Mouse (Mus musculus): ENCODE measurements around the gene Npas2. TPM values are rescaled to one million over a fixed set of nuclear protein-coding genes. Genes with fewer than 3 reads are reported as not detected.

The Npas2 gene
- 1 to 10 TPM; 6.2 to 7.6 TPM for total RNA-seq (2021)
- long read RNA-seq, experiment 1, partial matches to known transcripts: 5 of 8 reads
- long read RNA-seq, experiment 1, other reads (novel, unspliced or antisense): 3 of 8 reads
- long read RNA-seq, experiment 2, partial matches to known transcripts: 1 of 2 reads
- long read RNA-seq, experiment 2, other reads (novel, unspliced or antisense): 1 of 2 reads

DNA sequence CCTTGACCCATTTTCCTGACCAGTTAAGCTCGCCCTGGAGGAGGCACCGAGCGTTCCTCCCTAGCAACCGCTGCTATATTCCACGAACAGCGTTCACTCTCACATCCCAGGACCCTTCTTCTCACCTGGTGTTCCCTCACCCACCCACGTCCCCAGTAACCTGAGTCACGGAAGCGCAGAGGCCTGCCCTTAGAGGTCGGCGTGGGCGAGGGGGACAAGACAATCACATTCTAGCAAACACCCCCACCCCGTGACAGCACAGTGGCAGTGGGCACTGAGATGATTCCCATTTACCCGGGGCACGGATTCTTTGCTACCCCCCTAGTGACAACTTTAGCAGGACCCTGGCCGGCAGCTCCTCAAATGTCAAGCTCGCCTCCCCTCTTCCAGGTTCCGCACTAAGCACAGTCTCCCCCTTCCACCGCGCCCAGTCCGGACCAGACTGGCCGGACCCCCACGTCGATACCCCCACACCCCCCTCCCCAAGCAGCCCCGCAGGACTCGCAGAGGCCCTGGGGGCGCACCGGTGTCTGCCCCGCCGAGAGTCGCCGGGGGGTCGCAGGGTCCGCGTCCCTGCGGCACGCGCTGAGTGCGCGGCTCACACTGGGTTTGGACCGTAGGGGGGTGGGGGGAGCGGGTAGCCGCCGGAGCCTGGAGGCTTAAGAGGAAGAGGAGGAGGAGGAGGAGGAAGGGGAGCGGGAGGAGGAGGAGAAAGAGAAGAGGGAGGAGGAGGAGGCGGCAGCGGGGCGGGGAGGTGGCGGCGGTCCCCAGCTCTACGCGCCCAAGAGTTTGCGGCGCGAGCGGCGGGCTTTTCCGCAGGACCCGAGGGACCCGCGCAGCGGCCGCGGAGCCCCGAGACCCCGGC is at the start of gene Npas2:
TSS of gene Npas2 (plus strand) at position 735 of the 865 bp plus-strand sequence.
- DNase-seq: peak; percentile 56

DNA sequence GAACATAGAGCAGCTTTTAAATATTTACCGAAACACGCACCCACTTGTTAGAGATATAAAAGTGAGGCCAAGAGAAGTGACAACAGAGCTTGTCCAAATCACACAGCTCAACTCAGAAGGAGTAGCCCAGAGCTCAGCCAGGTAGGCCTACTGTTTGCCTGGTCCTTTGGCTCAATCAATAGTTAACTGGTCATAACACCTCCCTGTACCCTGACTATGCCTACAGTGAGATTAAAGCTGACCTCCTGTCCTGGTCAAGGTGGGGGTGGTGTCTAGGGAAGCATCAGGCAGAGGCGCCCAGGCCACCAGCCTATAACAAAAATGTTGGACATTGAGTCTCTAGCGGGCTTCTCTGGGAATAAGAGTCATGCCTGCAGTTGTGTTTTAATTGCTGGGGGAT is 36.8 kb upstream of the Npas2 start:
- DNase-seq: no peak

DNA sequence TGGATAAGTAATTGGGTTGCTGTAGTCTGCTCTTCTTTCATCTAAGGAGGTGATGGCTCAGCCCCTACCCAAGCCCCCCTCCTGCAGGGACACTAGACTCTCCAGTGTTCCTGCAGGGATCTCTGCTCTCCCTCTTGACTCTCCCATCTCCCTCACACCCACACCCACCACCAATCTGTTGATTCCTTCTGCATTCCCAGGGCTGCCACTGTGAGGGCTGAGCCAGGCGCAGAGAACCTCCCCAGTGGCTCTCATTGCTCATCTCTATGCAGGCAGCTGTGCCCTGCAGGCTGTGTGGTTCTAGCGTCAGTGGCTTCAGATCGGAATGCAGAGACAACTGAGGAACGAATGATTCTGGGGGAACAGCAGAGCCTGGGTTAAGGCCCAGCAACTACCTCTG is 33.4 kb upstream of the Npas2 start:
- DNase-seq: no peak

DNA sequence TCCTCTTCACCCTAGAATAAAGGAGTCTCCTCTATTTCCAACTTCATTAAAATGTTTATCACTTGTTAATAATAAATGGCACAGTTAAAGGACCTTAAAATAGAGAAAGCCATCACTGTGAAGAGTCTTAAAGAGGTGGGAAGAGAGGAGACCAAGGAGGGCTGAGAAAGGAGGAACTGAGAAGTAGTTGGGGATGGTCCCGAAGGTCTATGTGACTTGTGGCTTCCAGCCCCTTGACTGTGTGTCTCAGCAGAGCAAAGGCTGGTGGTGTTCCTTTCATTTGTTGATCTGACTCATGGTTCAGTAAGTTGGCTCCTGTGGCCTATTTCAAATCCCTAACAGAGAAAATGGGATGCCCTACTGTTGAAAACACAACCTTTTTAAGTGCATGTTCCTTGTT is 30.5 kb upstream of the Npas2 start:
- no peak for DNase-seq

DNA sequence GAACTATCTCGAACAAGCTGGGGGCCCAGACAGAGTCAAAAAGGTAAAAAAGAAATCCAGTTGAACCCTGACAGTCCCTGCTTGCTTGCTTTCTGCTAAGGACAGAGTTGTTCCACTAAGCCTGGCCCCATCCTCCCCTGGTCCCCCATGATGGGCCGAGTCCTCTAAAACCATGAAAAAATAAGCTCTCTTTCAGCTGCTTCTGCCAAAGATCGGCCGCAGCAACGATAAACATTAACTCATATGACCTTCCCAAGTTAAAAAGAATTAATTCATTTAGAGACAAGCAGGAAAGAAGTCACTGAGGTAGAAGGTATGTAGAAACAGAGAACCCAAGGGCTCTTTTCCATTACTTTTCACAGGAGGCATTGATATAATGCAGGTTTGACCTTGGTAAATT is 16.8 kb upstream of the Npas2 start:
- no peak for DNase-seq

DNA sequence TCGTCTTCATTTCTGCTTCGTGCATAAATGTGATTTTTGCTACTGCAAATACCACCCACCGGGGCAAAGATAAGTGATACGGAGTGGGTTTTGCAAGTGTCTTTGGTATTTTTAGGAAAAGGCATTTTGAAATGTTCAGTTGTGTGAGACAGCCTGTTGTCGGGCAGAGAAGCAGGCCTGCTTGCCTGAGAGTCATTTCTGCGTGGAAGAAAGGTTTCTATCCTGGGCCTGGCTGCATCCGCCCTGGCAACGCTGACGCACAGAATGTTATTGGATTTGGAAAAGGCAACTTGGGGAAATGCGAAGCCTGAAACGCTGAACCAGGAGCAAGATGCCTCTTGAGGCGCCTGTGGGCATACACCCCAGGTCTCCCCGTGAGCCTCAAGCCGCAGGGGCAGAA is 16.3 kb upstream of the Npas2 start:
- DNase-seq: no peak

DNA sequence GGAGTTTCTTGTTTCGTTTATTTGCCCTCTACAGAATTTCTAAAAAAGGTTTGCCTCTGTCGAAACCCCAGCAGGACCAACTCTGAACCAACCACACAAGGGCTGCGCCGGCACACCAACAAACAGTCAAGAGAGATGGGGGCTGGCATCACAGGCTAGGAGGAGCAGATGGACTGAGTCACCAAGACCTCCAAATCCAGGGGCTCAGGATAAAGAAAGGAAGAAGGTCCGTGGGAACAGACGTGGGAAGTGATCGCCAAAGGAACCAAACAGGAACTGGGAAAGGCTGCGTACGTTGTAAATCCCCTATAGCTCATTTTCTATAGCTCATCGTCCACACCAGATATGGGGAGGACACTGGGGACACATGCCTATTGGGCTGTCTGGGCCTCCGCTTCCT is 13.7 kb upstream of the Npas2 start:
- no peak for DNase-seq

DNA sequence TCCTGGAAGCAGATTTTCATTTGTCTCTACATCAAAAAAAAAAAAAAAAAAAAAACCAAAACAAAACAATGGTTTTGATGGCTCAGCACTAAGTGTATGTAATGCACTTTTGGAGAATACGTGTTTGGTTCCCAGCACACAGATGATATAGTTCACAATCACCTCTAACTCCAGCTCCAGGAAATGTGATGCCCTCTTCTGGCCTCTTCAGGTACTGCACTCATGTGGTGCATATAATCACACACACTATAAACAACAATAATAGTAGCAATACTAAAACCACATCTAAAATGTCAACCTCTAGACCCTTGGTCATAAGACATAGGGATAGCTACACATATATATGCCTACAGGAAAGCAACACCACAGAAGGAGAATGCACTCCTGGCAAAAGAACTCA is 13.0 kb upstream of the Npas2 start:
- DNase-seq: no peak

DNA sequence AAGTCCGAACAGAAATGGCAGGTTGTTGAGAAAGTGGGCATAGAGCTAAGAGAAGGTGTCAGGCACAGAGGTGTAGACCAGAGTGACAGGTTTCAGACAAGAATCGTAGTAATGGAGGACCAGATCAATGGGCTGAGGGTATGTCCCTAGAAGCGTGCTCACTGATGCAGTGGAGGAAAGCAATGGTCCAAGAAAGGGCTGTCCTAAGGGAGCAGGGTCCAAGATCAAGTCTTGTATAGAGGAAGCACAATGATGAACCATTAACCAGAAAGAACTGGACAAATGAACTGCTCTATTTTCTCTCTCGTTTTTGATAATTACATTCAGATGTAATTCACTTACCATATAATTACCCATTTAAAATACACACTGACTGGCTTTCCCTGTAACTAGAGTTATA is 11.6 kb upstream of the Npas2 start:
- no peak for DNase-seq

DNA sequence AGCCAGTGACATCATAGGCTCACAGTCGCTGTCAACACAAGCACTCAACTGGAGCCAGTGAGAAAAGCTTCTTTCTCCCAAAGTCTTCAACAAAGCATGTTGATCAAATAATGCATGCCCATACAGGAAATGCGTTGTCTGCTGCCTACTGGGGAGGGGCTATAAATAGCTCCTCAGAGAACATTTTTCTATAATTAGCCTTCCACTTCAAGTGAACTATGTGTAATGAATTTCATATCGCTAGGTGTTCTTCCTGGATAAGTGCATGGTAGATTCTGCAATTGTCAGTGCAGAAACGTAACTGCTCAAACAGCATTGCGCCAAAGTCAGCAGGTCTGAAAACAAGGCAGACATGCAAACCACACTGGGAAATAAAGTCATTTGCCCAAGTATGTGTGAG is 7.7 kb upstream of the Npas2 start:
- no peak for DNase-seq

DNA sequence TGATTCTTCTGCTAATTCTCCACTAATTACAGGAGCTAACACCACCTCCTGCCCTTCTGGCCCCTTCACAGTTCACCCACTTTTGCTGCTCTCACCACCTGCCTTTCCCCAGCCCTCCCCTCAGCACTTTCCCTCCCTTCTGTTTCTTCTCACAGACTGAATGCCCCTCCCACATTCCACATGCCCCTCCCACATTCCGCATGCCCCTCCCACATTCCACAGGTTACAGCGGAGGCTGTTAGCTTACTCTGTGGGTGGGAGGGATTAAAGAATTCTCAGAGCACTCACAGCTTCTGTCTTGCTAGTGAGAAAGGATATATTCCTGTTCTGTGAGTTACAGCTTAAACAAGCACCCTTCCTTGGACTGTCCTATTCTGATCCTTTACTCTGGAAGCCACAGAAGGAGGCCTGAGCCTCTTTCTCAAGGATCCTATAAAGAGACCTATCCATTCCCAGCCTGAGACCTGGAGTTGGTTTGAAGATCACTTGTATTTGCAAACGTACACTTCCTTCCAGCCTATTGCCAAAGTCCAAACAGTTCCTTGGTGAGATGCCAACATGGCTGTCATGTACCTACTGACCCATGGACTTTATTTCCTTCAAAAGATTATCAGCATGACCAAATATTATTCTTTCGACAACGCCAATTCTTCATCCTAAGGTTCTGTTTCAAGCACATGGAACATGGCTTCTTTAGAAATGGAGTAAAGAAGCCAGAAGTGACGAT is 6.7 kb upstream of the Npas2 start:
- DNase-seq: peak; percentile 15

DNA sequence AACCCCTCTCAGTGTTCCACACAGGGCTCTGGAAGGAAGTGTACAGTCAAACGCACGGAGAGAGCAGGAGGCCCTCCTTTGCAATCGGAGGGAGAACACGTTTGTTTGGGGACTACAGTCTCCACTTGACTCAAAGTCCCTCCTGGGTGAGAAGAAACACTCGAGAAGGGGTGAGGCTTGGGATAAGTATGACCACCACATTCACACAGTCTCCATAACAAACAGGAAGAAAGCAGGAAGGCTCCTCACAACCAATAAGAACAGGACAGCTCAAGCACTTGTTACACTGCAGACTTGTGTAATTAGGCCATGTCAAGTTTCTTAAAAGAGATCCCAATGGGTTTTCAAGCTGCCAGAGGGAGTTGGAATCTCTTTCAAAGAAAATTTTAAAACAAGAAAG is 2.4 kb upstream of the Npas2 start:
- DNase-seq: no peak

DNA sequence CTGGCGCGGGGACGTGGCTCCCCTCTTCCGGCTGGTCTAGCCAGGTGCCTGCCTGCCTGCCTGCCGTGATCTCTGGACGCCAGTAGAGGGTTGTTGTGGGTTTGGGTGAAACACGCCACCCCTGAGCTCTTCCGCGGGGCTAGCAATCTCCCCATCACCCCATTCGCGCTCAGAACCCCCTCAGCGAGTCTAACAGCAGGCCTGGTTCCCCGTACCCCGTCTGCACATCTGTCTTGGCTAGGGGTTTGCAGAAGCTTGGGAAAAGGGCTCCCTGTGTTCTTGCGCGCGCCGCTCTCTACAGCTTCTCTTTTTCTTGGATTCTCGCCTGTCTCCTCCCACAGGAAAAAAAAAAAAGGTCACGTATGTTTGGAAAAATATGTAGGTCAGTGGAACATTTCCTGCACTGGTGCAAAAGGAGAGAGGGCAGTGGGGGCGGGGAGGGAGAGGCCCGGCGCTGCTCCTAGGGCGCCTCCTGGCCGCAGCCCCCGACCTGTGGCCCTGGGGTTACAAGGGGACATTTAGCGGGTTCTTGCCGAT is 1.0 kb upstream of the Npas2 start:
- DNase-seq: peak; percentile 87

DNA sequence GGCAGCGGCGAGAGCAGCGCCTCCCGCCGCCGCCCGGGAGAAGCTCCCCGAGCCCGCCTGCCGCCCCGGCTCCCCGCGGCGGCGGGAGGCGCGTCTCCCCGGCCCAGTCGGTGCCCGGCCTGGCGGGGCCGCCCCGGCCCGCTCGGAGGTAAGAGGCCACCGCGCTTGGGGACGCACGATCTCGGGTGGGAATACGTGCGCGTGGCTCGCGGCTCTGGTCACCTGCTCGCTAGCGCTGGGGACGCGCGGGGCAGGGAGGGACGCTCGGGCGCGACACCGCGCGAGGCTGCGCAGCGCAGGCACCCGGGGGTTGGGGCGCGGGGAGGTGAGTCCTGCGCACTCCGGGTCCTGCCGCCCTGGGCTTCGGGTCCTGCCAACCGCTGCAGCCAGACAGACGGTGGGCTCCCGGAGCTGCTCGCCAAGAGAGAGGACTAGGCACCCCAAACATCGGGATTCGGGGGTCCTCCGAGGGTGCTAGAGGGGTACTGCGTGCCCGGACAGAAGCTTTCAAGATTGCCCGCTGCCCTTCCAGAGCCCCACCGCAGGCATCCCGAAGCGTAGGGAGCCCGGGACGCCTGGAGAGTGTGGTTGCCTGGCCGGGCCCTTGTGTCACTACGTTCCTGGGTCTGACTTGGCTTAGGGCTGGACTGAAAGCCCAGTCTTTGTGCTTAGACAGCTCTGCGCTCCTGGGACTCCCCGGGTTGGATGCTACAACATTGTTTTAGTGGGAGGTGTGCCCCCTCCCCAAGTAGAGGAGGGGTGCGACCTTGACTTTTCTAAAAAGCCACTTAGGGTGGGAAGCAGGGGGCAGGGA is 538 bp downstream of the Npas2 start:
- peak; percentile 73 for DNase-seq

DNA sequence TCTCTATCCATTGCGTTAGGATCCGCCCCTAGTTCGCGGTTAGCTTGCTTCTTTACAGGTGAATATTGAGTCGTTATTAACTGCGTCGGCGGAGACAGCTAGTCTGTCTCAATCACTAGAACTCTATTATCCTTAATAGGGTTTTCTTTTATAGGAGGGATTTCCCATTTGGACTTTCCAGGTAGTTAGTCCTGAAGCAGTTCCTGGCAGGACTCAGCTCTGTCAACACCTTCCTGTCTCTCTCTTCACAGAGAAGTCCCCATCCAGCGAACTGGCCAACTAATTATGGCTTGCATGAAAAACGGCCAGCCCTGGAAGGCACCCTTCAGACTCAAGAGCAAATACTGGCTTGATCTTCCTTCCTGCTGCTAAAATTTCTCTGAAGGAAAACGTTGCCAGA is 1.4 kb downstream of the Npas2 start:
- no peak for DNase-seq

DNA sequence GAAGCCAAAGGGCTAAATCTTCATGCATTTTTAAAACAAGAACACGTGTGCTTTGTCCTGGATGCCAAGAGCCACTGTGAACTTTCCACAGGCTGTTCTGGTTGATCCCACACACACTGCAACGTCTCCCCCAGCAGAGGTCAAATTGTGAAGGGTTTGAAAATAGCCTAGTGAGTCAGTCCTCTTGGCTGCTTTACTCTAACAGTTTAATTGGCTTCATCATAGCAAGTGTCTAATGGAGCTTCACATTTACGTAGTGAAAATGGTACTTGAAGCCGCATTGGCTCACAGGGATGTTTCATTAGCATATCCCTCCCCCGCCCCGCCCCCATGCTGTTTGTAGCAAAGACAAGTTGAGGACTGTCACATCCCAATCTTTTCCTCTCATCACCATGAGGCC is 2.6 kb downstream of the Npas2 start:
- no peak for DNase-seq

DNA sequence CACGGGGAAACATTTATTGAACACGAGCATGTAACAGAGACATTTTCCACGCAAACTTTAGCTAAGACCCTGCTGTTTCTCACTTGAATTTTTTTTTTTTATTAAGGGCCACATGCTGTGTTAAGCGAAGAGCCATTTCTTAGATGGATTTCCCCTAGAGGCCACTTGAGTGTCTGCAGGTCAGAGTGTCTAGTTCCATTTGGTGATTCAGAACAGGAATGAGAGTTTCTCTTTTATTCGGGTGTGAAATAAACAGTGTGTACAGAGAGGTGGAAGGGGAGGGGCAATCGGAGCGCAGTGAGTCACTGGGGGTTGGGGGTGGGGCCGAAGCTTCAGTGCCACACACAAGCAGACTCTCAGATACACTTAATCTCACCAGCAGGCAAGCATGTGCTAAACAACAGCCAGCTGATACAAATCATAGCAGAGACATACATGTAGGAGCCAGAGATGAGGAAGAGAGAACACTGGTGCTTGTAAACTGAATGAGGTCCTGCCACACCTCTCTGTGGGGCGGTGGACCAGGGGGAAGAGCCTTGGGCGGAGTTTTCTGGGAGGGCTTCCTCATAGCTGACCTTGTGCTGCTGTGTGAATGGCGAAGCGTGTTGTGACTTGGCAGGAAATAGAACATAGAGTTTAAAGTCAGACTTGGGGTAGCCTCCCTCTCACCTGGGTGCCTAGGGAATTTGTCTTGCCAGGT is 3.3 kb downstream of the Npas2 start:
- peak; percentile 67 for DNase-seq

DNA sequence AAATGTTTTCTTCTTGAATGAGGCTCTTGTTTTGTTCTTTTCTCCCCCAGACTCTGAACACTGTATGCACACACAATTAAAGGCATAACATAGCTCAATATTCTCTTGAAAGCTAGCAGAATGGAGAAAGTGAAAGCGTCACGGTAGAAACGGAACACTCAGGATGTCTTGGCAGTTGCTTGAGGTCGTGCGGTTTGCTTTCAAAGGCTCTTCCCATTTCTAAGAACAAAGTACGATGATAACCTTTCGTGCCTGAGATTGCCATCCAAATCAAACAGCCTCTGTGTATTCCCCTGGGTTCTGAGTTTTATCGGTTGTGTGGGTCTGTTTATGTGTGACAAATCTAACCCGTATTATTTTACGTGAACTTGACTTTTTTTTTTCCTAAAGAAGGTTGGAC is 11.5 kb downstream of the Npas2 start:
- DNase-seq: no peak

DNA sequence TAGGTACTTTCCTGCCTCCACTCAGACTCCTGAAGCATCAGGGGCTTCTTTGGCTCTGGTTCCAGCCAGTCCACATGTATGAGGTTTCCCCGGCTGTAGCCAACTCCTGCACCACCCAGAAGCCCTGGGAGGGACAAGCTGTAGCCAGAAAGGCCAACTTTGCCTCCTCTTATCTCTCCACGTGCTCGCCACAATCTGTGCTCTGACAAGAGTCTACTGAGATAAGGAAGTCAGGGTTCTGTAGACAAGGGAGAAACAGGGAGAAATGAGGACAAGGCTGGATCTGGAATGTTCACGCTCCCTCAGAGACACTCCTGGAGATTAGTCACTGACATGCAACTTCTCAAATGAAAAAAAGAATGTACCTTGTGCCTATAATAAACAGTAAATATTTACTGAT is 12.2 kb downstream of the Npas2 start:
- no peak for DNase-seq

DNA sequence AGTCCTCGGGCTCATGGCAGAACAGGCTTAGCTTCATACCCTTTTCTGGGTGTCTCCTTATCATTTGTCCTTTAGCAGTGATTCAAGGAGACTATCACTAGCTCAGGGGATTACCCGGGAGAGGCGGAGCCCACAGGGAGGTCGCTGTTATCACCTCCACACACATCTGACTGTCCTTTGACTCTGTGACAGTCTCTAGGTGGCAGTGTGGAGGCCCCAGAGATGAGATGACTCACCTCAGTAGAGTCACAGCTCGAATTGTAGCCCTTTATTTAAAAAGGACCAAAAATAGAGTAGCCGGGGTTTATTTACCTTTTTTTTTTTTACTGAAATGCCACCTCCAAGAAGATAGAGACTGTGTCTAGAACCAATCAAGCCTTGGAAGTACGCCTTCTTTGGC is 13.4 kb downstream of the Npas2 start:
- DNase-seq: peak; percentile 56

DNA sequence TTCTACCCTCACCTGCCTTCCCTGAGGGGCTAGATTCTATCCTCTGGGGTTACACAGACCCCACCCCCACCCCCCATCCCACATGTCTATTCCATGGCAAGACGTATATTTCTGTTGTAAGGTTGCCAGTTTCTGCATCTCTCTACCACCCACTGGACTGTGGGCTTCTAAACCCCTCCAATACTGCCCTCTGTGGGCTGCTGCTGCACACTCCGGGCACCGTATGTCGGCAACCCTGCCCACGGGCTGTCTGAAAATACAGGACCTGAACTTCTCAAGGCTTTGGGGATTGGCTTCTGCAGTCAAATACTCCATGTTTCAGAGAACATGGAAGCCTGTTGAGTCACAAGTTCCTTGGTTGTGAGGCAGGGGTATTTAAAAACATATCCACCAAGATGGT is 17.4 kb downstream of the Npas2 start:
- no peak for DNase-seq

DNA sequence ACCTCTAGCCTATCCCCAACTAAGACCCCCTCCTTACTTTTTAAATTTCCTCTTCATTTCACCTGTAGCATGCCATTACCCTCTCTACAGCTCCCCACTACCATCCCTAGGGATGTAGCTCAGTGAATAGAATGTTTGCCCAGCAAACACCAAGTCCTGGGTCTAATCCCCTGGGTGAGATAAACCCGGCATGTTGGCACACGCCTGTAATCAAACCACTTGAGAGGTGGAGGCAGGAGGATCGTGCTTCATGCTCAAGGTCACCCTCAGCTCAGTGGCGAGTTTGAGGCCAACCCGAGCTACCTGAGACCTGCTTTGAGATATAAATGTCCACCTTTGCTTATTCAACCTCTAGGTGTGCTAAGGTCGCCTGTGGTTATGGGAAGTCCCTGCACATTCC is 19.5 kb downstream of the Npas2 start:
- no peak for DNase-seq
